Mouse (Mus musculus) thymus, adult 2 months (tissue): ENCODE results near the gene Btbd9. TPM values are rescaled to one million over a fixed set of nuclear protein-coding genes. Genes with fewer than 3 reads are reported as not detected.

Experiments
- DNase-seq: peaks from one replicate; pipeline ENCODE4 v3.0.0; 2021
- H3K27ac ChIP-seq: fragments of 200-500 bp; 2 replicates; pipeline ENCODE4 v1.5.1; 2012; ENCODE audit warnings: low read length, control low read depth; ENCODE audit not compliant: control insufficient read depth, insufficient read depth
- H3K27me3 ChIP-seq: fragments of 200-500 bp; 2 replicates; pipeline ENCODE4 v1.6.1; 2012; ENCODE audit warnings: mild to moderate bottlenecking, low read length, moderate library complexity, mixed read lengths; ENCODE audit not compliant: control insufficient read depth, insufficient read depth
- H3K36me3 ChIP-seq: fragments of 200-500 bp; 2 replicates; pipeline ENCODE4 v1.6.1; 2012; ENCODE audit warnings: mild to moderate bottlenecking, low read length, moderate library complexity; ENCODE audit not compliant: control insufficient read depth, insufficient read depth
- H3K4me1 ChIP-seq: fragments of 200-500 bp; replicated peaks from 2 replicates; pipeline ENCODE4 v1.6.1; 2012; ENCODE audit warnings: low read length; ENCODE audit not compliant: control insufficient read depth, insufficient read depth
- H3K4me3 ChIP-seq: fragments of 200-500 bp; 2 replicates; pipeline ENCODE4 v1.5.1; 2012; ENCODE audit warnings: mild to moderate bottlenecking, low read length, control low read depth, moderate library complexity; ENCODE audit not compliant: control insufficient read depth, insufficient read depth
- CTCF ChIP-seq: fragments of 200-500 bp; IDR thresholded peaks from 2 replicates; pipeline ENCODE4 v1.5.1; 2012; ENCODE audit warnings: mild to moderate bottlenecking, control low read depth, low read length, moderate library complexity, borderline replicate concordance; ENCODE audit not compliant: control insufficient read depth, poor library complexity, insufficient read depth; ENCODE audit errors: extremely low read depth
- POLR2A ChIP-seq: fragments of 200-500 bp; IDR thresholded peaks from 2 replicates; pipeline ENCODE4 v1.6.1; 2012; ENCODE audit warnings: mild to moderate bottlenecking, low read length, control low read depth, moderate library complexity; ENCODE audit not compliant: control insufficient read depth, poor library complexity, insufficient read depth; ENCODE audit errors: extremely low read depth
- WGBS: fragments of 180-500 bp; shearing (Covaris S2); methylation state at CpG from one replicate; pipeline ENCODE4 v1.1.7; 2018; 5-methylcytosine and 5-hydroxymethylcytosine counted together
- polyA plus RNA-seq: library from polyadenylated mRNA; depleted of rRNA; stranded (reverse); fragments of >200 nt; gene quantifications from 2 replicates; pipeline ENCODE4 v1.2.3, GENCODE M21; 2012

The Btbd9 gene
- polyA plus RNA-seq, 1 experiment: 29.1 TPM

GRCm38 (mm10) chr17:30497525-30498375 is 78.5 kb downstream of the Btbd9 start:
- Histone ChIP-seq H3K4me3 (no peak overlapping the region), H3K27ac (no peak overlapping the region), H3K36me3 (no peaks in the 10 kb centered on the region), H3K27me3 (no peaks in the 10 kb centered on the region), H3K4me1 (no peaks in the 10 kb centered on the region)
- TF ChIP-seq POLR2A: no peak
- no peak for TF ChIP-seq CTCF
- 94% methylated on average over 11 of the region's 11 CpGs for WGBS
- no peak for DNase-seq

- no peaks in the 10 kb centered on the region for H3K4me1 ChIP-seq
- no peak for DNase-seq
- H3K27ac ChIP-seq: no peak overlapping the region
- 95% methylated on average over 2 of the region's 2 CpGs for WGBS
- no peak for TF ChIP-seq CTCF
- no peak for TF ChIP-seq POLR2A
- no peaks in the 10 kb centered on the region for H3K36me3 ChIP-seq
- H3K4me3 ChIP-seq: no peak overlapping the region
- no peaks in the 10 kb centered on the region for H3K27me3 ChIP-seq
Measured at GRCm38 (mm10) chr17:30495567-30495966, 80.7 kb downstream of the Btbd9 start.

- no peaks in the 10 kb centered on the region for H3K27me3 ChIP-seq
- no peaks in the 10 kb centered on the region for H3K4me1 ChIP-seq
- TF ChIP-seq POLR2A: no peak
- no peak for TF ChIP-seq CTCF
- no peak for DNase-seq
- H3K36me3 ChIP-seq: no peaks in the 10 kb centered on the region
- WGBS: 97% methylated on average over 2 of the region's 2 CpGs
- H3K4me3 ChIP-seq: no peak overlapping the region
- no peak overlapping the region for H3K27ac ChIP-seq
Measured at GRCm38 (mm10) chr17:30495154-30495553, 81.1 kb downstream of the Btbd9 start.

GRCm38 (mm10) chr17:30493481-30493880 is 82.8 kb downstream of the Btbd9 start:
- Histone ChIP-seq H3K4me1 (no peaks in the 10 kb centered on the region), H3K27ac (no peak overlapping the region), H3K27me3 (no peaks in the 10 kb centered on the region), H3K4me3 (no peak overlapping the region), H3K36me3 (no peaks in the 10 kb centered on the region)
- TF ChIP-seq CTCF: no peak
- no peak for TF ChIP-seq POLR2A
- DNase-seq: no peak
- WGBS: 98% methylated on average over 6 of the region's 6 CpGs

GRCm38 (mm10) chr17:30492191-30492590 is 84.1 kb downstream of the Btbd9 start:
- H3K27ac ChIP-seq: no peak overlapping the region
- no peaks in the 10 kb centered on the region for H3K27me3 ChIP-seq
- no peak for DNase-seq
- H3K36me3 ChIP-seq: no peaks in the 10 kb centered on the region
- no peak overlapping the region for H3K4me3 ChIP-seq
- WGBS: 98% methylated on average over 5 of the region's 5 CpGs
- H3K4me1 ChIP-seq: no peaks in the 10 kb centered on the region
- no peak for TF ChIP-seq CTCF
- no peak for TF ChIP-seq POLR2A

- H3K27me3 ChIP-seq: no peaks in the 10 kb centered on the region
- 98% methylated on average over 8 of the region's 8 CpGs for WGBS
- H3K4me3 ChIP-seq: no peak overlapping the region
- H3K36me3 ChIP-seq: no peaks in the 10 kb centered on the region
- no peak for TF ChIP-seq POLR2A
- no peak for TF ChIP-seq CTCF
- H3K4me1 ChIP-seq: no peaks in the 10 kb centered on the region
- DNase-seq: no peak
- H3K27ac ChIP-seq: no peak overlapping the region
Measured at GRCm38 (mm10) chr17:30491601-30492000, 84.7 kb downstream of the Btbd9 start.

- Histone ChIP-seq H3K27me3 (no peaks in the 10 kb centered on the region), H3K36me3 (no peaks in the 10 kb centered on the region), H3K27ac (no peak overlapping the region), H3K4me3 (no peak overlapping the region), H3K4me1 (no peaks in the 10 kb centered on the region)
- TF ChIP-seq POLR2A (no peak), CTCF (no peak)
- 98% methylated on average over 7 of the region's 7 CpGs for WGBS
- no peak for DNase-seq
Measured at GRCm38 (mm10) chr17:30490601-30491000, 85.7 kb downstream of the Btbd9 start.
